Mouse (Mus musculus): ENCODE data around the gene Ackr4.

The Ackr4 gene

GRCm38 (mm10) chr9:104043676-104044075, 83.1 kb downstream of the Ackr4 start:
- DNase-seq (ENCODE audit: low spot score in 2 of 2), result no peak

GRCm38 (mm10) chr9:104040362-104040761, 86.4 kb downstream of the Ackr4 start, which contains the start of gene Gm28305:
TSS of gene Gm28305 (plus strand) at chr9:104040662.
- no peak for DNase-seq (ENCODE audit: low spot score in 2 of 2)

- DNase-seq (ENCODE audit: low spot score in 2 of 2), result no peak
Observed at GRCm38 (mm10) chr9:104039742-104040141, 87.0 kb downstream of the Ackr4 start.

GRCm38 (mm10) chr9:104039031-104039695, 87.6 kb downstream of the Ackr4 start:
- DNase-seq (ENCODE audit: low spot score in 2 of 2), result no peak

GRCm38 (mm10) chr9:104038266-104038665, 88.5 kb downstream of the Ackr4 start:
- DNase-seq (ENCODE audit: low spot score in 2 of 2), result no peak

GRCm38 (mm10) chr9:104035261-104036015, 91.3 kb downstream of the Ackr4 start:
- peak; percentile 59 to 85 for DNase-seq (ENCODE audit: low spot score in 2 of 2)

- DNase-seq (ENCODE audit: low spot score in 2 of 2), result no peak
Observed at GRCm38 (mm10) chr9:104034718-104035117, 92.0 kb downstream of the Ackr4 start.

GRCm38 (mm10) chr9:104034231-104034630, 92.5 kb downstream of the Ackr4 start:
- no peak for DNase-seq (ENCODE audit: low spot score in 2 of 2)

All from spleen, postnatal 10 days (tissue).